Mouse (Mus musculus) natural killer cell, adult 2 months (primary cell): Measurements from ENCODE around the gene Alox5.

Experiments used
- DNase-seq, 2 experiments: peaks; one replicate each; pipeline ENCODE4 v3.0.0; 2022; ENCODE audit warnings: low spot score in 2 of 2

The Alox5 gene

DNA sequence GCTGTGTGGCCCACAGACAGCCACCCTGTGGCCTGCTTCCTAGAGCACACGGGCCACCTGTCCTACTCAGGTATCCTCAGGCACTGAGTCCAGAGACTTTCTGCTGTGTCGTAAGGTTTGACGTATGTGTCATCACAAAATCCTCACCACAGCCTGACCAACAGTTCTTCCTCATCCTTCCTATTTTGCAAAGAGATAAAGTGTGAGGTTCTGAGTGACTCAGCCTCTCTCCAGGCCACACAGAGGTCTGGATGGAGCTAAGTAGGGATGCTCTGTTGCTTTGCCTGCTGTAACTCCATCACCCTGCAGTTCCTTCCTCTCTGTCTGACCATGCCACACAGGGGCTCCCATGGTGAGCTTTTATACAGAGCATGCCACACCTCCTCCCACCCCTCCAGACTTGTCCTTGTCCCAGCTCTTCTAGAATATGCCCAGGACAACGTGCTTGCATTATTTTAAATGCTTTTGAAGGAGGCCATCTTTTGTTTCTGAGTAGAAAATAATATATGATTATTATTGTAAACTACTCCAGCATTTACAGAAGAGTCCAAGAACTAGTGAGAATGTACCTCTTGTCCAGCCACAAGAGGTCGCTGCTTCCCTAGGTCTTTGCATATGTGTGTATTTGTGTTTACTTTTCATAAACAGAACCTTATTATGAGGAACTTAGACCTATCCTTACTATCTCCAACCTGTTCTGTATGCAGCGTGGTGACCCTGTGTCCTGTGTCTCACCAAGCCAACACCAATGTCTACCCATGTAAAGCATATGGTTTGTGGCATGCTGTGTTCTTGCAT, 43.3 kb downstream of the Alox5 start:
- DNase-seq = no peak

DNA sequence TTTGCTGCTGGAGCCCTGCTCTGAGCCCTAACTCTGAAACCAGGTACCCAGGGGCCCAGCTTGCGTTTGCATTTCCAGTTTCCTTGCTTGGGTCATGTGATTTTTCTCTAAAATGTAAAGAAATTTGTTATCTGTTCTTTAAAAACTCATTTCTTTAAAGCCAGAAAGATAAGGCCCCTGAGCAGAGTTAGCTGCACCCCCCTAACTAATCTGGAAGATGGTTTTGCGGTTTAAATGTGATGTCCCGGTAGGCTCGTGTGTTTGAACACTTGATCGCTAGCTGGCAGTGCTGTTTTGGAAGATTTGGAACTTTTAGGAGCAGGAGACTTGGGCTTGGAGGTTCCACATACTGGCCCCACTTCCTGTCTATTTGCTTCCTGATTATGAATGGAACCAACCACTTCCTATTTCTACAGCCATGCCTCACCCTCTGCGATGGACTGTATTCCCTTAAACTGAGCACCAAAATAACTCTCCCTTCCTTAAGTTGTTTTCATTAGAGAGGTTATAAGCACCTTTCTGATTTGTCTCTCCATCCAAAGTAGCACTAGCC, 44.9 kb downstream of the Alox5 start:
- DNase-seq = no peak

DNA sequence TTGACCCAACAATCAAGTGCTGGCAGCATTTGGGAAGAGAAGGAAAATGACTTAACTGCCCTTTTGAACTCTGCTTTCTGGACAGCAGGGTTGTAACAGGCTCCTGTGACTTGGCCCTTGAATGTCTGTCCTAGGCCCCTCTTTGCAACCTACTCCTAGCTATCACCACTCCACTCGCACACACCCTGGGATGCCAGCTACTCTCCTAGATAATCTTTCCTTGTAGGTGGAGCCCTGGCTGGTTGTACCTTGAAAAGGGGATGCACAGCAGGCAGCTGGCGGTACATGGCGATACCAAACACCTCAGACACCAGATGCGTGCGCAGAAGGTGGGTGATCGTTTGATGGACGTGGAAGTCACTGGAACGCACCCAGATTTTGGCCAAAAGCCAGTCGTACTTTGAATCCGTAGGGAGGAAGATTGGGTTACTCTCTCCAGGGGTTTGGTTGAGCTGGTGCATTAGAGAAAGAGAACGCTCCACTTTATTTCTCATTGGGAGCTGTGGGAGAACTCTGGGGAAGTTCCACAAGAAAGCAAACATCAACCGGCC, 45.8 kb downstream of the Alox5 start:
- no peak for DNase-seq

- DNase-seq = no peak
These were observed 48.2 kb downstream of the Alox5 start for GRCm38 (mm10) chr6:116412546-116413325.

- no peak for DNase-seq
These were observed 49.3 kb downstream of the Alox5 start for GRCm38 (mm10) chr6:116411716-116412115.

DNA sequence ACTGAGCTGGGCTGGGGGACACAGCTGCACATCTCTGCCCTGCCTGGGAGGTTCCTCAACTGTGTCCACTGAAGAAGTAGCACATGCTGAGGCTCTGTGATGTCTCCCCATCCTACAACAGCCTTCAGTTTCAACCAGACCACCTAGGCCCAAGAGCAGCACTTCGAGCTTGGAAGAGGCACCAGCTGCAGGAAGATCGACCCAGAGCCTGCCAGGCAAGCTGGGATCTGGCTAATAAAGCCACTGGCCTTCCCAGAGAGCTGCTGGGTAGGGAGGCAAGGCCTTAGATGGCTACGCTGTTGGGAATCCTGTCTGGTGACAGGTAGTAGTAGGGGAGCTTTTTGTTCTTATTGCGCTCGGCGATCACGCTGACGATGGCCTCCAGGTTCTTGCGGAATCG, 50.5 kb downstream of the Alox5 start:
- DNase-seq = no peak

DNA sequence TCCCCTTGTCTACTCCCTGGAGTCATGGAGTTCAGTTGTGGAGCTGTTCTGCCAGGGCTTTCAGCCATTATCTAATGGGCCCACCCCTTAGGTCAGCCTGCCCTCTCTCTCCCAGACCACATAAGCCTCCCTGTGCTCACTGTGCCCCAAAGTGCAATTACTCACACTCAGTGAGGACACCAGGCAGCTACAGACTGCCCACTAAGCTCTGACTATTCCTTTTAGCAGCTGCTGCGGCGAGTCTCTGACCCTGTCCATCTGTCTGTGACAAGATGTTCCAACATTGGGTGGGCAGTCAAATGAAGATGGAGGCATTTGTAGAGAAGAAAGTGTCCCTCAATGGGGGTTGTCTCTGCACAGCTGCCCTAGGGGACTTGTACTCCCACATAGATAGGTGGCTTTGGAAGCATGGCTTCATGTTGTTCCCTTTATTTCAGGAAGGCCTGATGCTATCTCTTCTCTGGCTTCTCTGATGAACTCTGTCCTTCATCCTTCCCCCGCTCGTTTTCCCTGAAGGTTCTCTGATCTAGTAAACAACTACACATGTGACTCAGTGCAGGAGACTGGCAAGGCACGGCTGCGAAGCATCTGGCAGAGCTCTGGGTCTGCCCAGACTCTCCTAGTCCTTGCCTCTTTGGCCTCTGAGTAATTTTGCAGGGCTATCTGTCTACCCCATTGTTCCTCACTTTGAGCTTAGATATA, 52.9 kb downstream of the Alox5 start:
- DNase-seq = no peak

DNA sequence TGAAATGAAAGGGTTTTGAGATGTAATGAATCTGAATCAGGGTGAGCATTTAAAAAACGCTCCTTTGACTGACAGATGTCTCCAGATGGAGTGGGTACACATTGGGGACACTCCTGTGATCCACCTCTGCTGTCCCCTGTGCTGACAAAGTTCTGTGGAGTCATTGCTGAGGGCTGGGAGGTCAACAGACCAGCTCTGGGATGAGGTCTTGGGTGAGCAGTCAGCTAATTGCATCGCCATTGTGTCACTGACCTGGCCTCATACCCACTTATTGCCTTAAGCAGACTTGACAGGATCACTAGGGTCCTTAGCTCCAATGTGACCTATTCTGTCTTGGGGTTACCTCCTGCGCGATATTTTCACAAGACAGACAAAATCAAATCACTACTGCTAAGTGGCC, 53.8 kb downstream of the Alox5 start:
- DNase-seq = no peak

DNA sequence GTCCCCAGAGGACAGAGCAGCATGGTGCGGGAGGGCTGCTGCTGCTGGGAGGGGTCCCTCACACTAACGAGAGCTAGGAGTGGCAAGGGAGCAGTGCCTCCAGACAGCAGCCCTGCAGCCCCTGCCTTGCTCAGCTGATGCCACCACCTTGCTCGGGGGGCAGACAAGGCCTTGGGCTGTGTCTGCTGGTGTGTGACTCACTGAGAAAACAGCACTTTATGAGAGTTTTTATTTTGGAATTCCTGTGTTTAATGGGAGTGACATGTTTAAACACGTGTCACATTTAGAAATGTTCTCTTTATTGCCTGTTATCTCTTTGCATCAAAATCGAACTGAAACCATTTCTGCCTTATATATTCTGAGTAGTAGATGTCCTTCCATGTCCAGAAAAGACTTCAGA, 54.3 kb downstream of the Alox5 start:
- no peak for DNase-seq

DNA sequence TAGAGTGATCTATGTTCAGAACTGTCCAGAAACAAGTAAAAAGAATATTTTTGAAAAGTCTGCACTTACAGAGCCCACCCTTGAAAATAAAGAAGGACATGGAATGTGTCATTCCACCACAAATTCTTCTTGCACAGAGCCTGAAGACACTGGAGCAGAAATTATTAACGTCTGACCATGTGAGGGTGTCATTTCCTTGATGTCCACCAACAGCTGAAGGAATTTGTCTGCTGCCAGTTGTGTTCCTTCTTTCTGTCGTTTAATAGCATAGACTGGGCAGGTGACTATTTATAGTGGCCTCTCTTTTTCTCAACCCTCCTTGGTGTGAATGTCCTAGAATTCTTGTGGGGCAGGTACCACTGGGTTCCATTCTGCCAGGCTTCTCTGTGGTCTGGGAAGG, 54.8 kb downstream of the Alox5 start:
- DNase-seq = no peak

DNA sequence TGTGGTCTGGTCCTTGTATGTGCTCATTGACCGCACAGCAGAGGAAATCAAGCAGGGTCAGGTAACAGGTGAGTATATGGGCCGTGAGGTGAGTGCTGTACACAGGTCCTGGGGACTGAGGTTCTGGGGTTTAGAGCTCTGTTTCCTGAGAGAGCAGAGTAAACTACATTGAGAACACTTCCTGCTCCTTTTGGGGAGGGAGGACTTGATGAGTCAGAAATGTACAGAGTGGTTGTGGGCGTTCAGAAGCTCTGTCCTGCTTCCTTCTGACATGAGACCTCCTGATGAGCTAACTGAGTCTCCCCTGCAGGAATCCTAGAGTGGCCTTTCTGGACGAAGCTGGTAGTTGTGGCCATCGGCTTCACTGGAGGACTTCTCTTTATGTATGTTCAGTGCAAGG, 55.3 kb downstream of the Alox5 start:
- DNase-seq = no peak

GRCm38 (mm10) chr6:116405243-116405642, 55.7 kb downstream of the Alox5 start:
- no peak for DNase-seq

DNA sequence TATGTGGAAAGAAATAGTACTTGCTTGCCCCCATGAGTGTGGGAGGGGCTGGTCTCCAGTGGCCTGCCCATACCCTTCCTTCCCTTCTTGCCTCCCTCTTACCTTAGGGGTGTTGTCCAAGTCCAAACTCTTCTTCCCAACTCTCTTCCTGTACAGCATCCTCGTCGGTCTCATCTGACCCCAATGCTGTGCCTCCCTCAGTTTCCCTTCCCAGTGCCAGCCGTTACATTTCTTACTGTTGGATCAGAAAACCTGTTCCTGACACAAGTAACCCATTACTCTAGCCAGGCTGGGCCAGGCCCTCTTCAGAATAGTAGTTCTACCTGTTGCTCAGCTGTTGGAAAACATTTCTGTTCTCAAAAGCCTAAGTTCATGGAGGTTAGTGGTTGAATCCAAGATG, 58.6 kb downstream of the Alox5 start:
- DNase-seq = no peak

DNA sequence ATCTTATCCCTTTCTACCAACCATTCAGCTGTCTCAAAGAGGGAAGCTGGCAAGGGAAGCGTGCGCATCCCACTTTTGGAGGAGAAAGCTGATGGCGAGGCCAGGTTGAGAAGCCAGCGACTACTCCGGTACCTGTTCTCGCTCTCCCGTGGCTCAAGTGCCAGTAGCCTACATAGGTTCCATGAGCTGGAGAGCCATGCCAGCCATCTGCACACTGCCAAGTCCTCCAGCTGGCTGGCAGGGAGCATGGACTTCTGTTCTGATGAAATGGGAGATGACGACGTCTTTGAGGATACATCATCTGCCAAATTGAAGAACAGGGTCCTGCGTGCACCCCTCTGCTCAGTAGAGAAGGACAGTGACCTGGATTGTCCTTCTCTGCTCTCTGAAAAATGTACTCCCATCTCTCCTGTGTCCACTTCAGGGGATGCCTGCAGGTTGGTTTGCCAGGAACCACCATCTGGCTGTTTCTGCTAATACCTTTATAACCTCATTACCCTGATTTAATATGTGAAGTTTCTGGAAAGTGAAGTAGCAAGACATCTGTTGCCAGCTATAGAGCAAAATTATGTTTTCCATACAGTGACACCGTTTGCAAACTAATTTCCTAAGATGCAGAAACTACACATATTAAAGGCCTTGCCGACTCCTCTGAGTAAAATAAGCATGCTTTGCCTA, 59.1 kb downstream of the Alox5 start:
- no peak for DNase-seq

DNA sequence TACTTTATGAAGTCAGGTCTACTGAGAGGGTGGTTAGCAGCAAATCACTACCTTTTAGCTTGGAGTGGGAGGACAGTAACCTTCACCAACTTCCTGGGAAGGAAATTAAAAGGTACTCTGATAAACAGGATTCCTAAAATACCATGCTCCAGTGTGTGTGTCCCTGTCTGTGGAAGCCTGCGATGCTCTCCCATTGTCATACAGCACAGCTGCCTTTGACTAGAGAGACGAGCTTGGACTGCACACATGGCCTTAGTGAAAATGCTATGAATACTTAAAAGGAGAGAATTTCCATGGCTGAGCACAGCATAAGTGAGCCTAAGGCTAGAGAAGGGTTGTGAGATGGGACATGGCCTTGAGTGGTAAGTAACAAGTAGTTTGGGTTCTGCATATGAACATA, 62.8 kb downstream of the Alox5 start:
- DNase-seq = no peak

- DNase-seq = no peak
These were observed 63.4 kb downstream of the Alox5 start for GRCm38 (mm10) chr6:116397621-116398020.

DNA sequence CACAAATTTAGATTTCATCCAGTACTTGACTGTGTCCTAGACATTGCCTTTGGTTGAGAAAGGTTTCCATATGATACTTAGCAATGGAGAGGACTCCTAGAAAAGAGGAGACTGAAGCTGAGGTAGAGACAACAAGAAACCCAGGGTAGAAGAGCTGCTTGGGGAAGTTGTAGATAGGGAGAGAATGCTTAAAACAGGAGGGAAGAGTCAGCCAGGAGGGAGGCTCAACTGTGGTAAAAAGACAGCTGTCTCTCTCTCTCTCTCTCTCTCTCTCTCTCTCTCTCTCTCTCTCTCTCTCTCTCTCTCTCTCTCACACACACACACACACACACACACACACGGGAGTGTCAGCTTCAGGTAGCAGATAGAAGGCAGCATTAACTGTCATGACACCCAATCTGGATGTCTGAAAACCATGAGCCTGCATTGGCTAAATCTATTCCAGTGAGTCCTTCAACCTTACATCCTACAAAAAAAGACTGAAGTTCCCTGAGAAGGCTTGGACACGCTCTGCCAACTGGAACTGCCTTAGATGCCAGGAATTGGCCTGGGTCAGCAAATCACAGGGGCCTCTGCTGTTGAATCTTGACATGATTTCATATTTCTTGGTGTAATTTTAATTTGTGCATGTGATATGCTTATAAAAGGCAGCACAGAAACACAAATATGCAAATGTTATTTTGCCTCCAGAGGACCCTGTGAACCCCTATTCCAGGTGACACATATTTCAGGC, 65.9 kb downstream of the Alox5 start:
- DNase-seq = no peak

DNA sequence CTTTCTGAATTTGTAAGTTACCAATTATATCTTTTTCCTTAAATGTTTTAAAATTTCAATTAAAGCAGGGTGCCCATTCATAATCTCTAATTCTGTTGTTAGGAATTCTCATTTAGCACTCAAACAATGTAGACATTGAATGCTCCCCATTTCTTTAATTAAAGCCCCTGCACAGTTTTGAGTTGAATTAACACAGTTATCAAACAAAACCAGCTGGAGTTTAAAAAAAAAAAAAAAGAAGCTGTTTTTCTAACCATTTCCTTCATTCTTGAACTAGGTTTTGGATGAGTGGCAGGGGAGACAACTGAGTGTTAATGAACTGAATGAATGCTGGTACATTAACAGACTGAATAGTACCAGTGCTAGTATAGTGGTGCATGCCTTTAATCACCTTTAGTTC, 71.5 kb downstream of the Alox5 start:
- no peak for DNase-seq

DNA sequence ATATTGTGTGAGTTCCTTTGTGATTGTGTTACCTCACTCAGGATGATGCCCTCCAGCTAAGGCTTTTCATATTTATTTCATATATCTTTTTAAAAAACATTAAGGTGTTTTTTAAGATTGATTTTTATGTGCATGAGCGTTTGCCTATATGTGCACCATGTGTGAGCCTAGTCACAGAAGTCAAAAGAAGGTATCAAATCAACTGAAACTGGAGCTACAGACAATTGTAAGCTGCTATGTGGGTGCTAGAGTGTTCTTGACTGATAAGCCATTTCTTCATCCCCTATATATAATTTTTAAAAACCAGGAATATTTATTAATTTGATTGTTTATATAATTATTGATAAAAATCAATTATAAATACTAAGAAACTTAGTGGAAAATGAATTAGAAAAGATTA, 72.9 kb downstream of the Alox5 start:
- no peak for DNase-seq

- no peak for DNase-seq
These were observed 74.5 kb downstream of the Alox5 start for GRCm38 (mm10) chr6:116386506-116386905.

DNA sequence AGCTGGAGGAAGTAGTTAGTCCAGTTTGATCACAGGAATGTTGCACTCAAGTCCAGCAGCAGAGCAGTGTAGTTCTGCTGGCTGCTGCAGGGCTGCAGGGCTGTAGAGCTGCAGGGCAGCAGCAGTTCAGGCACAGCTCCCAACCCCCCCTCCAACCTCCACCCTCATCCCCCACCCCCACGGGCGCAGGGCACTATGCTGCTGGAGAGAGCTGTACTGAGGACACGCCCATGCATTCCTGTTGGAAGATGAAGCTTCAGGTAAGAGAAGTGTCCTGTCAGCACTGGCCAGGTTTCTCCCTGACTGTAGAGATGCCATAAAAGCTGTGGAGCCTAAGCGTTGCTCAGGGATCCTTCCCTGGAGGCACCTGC, 74.9 kb downstream of the Alox5 start:
- no peak for DNase-seq
